Mouse (Mus musculus) ES-E14 (cell line): ENCODE measurements around the gene Map2k6.

Source experiments
- HCFC1 ChIP-seq: IDR thresholded peaks from 2 replicates; pipeline ENCODE4 v1.6.1; 2012; ENCODE audit warnings: low read length, inconsistent platforms, borderline replicate concordance; ENCODE audit not compliant: insufficient read depth
- ZC3H11A ChIP-seq: IDR thresholded peaks from 2 replicates; pipeline ENCODE4 v1.6.1; 2012; ENCODE audit warnings: low read depth, mild to moderate bottlenecking, inconsistent platforms, low read length, borderline replicate concordance
- ZNF384 ChIP-seq: IDR thresholded peaks from 2 replicates; pipeline ENCODE4 v1.6.1; 2012; ENCODE audit warnings: low read depth, low read length, inconsistent platforms

DNA sequence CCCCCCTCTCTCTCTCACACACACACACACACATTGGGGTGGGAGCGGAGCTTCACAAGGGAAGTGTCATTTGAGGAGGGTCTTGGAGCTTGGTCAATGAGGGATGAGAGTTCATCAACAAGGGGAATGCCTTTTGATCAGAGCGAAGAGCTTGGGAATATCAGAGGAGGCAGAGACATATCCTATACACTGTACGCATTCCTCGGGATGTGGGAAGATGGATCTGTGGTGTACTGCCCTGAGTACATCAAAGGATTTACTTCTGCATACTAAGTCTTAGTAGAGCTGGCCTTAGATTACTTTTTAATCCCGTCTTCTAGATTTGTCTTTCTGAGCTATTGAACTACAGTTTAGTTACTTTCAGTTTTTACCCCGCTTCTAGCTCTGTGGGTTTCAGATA lies 30.1 kb downstream of the Map2k6 start:
- no peak for TF ChIP-seq HCFC1
- TF ChIP-seq ZNF384 = no peak
- TF ChIP-seq ZC3H11A = no peak
